Mouse (Mus musculus): Measurements from ENCODE around the gene Wipf3.

GRCm38 (mm10) chr6:54445249-54445818 is 15.9 kb downstream of the Wipf3 start:
- TF ChIP-seq POLR2A (IDR thresholded peaks at IDR 0.05; ENCODE audit: insufficient read length, low read depth) (no peak), MYOD1 (IDR thresholded peaks at IDR 0.05; ENCODE audit: control insufficient read depth in 1 of 3, insufficient read length in 2 of 3, low read depth in 2 of 3) (no peak), MAX (IDR thresholded peaks at IDR 0.05; ENCODE audit: low read depth) (no peak), SRF (IDR thresholded peaks at IDR 0.05; ENCODE audit: control insufficient read depth, insufficient read length, low read depth) (no peak), POLR2AphosphoS2 (IDR thresholded peaks at IDR 0.05; ENCODE audit: insufficient read length, low read depth) (no peak), USF1 (IDR thresholded peaks at IDR 0.05; ENCODE audit: low read depth) (no peak)
